Mouse (Mus musculus) limb, embryonic 11.5 days (tissue): Measurements from ENCODE around the gene Gm17324. TPM values are rescaled to one million over a fixed set of nuclear protein-coding genes. Genes with fewer than 3 reads are reported as not detected.

Source experiments
- ATAC-seq: fragments of 200-750 bp; cut with Nextera tagmentation; 2 replicates; pipeline ENCODE4 v1.8.0; 2017; ENCODE audit warnings: low read depth; ENCODE audit not compliant: insufficient number of reproducible peaks, low FRiP score, low TSS enrichment
- DNase-seq: peaks from one replicate; pipeline ENCODE4 v3.0.0-alpha.2; 2015; ENCODE audit warnings: low spot score
- H3K27ac ChIP-seq: fragments of 300-500 bp; sonication (generic); replicated peaks from 2 replicates; pipeline ENCODE4 v1.5.1; 2014; ENCODE audit warnings: low read depth, mild to moderate bottlenecking, low read length
- H3K27me3 ChIP-seq: fragments of 300-500 bp; sonication (generic); 2 replicates; pipeline ENCODE4 v1.6.1; 2014; ENCODE audit warnings: mild to moderate bottlenecking, low read length, mixed read lengths; ENCODE audit not compliant: control insufficient read depth, insufficient read depth
- H3K36me3 ChIP-seq: fragments of 300-500 bp; sonication (generic); 2 replicates; pipeline ENCODE4 v1.6.1; 2014; ENCODE audit warnings: mild to moderate bottlenecking, low read length, moderate library complexity, mixed read lengths; ENCODE audit not compliant: control insufficient read depth, insufficient read depth
- H3K4me1 ChIP-seq: fragments of 300-500 bp; sonication (generic); 2 replicates; pipeline ENCODE4 v1.6.1; 2014; ENCODE audit warnings: low read length, mixed read lengths; ENCODE audit not compliant: control insufficient read depth, insufficient read depth
- H3K4me2 ChIP-seq: fragments of 300-500 bp; sonication (generic); 2 replicates; pipeline ENCODE4 v1.6.1; 2014; ENCODE audit warnings: low read depth, mild to moderate bottlenecking, moderate library complexity; ENCODE audit not compliant: severe bottlenecking
- H3K4me3 ChIP-seq: fragments of 300-500 bp; sonication (generic); 2 replicates; pipeline ENCODE4 v1.5.1; 2014; ENCODE audit warnings: low read depth, low read length
- H3K9ac ChIP-seq: fragments of 300-500 bp; sonication (generic); 2 replicates; pipeline ENCODE4 v1.6.1; 2014; ENCODE audit warnings: mild to moderate bottlenecking, low read length
- H3K9me3 ChIP-seq: fragments of 300-500 bp; sonication (generic); 2 replicates; pipeline ENCODE4 v1.6.1; 2016; ENCODE audit warnings: low read length; ENCODE audit not compliant: control insufficient read depth
- WGBS: fragments of 180-500 bp; shearing (Covaris S2); extraction: QIAGEN DNeasy Blood & Tissue Kit; methylation state at CpG from one replicate; pipeline ENCODE4 v1.1.7; 2014; 5-methylcytosine and 5-hydroxymethylcytosine counted together
- polyA plus RNA-seq: library from polyadenylated mRNA; unstranded; fragments of >200 nt; fragmentation: Nextera tagmentation; extraction: Ambion mirVana; gene quantifications from 2 replicates; pipeline ENCODE4 v1.2.1, GENCODE M21; 2014

Gm17324 gene
- polyA plus RNA-seq, 1 experiment from 2014 or later: 0.36 TPM

GRCm38 (mm10) chr9:78450404-78450803 lies 1.8 kb upstream of the Gm17324 start:
- 0 out of 2 replicates have a peak, but pooled peaks cover 3% of the 10 kb centered on the region for H3K27me3 ChIP-seq
- no peak for ATAC-seq
- no peak for DNase-seq
- WGBS: 73% methylated on average over 5 of the region's 5 CpGs
- H3K4me1 ChIP-seq: peaks cover 5% of the 10 kb centered on the region; the same call in 1 of the 2 replicates
- no peak overlapping the region for H3K4me3 ChIP-seq
- no peak overlapping the region for H3K4me2 ChIP-seq
- H3K36me3 ChIP-seq: peaks cover 8% of the 10 kb centered on the region; the same call in 1 of the 2 replicates
- no peak overlapping the region for H3K27ac ChIP-seq
- H3K9me3 ChIP-seq: no peaks in the 10 kb centered on the region
- no peak overlapping the region for H3K9ac ChIP-seq

GRCm38 (mm10) chr9:78447606-78447972 lies 997 bp downstream of the Gm17324 start:
- H3K4me2 ChIP-seq: peak overlapping the region; percentile 73
- peak; percentile 40 for ATAC-seq
- peak; percentile 29 for DNase-seq

GRCm38 (mm10) chr9:78442579-78443392 lies 5.8 kb downstream of the Gm17324 start, which contains the start of gene Cgas:
Gene Cgas (minus strand): TSS chr9:78443237.
- 1% methylated on average over 81 of the region's 81 CpGs for WGBS
- no peak within 1 kb of the TSS for H3K27ac ChIP-seq

More at GRCm38 (mm10) chr9:78447606-78447972, 997 bp downstream of the Gm17324 start:
- Histone ChIP-seq H3K36me3 (0 out of 2 replicates have a peak, but pooled peaks cover 6% of the 10 kb centered on the region), H3K4me1 (peaks cover 6% of the 10 kb centered on the region; the same call in 1 of the 2 replicates), H3K27me3 (peaks cover 26% of the 10 kb centered on the region), H3K4me3 (peak overlapping the region; percentile 97), H3K9me3 (no peaks in the 10 kb centered on the region), H3K27ac (no peak overlapping the region), H3K9ac (peak overlapping the region; percentile 87; the same call in 1 of the 2 replicates)
- WGBS: 29% methylated on average over 9 of the region's 9 CpGs

GRCm38 (mm10) chr9:78442237-78442578 lies 6.4 kb downstream of the Gm17324 start:
- DNase-seq: no peak
- Histone ChIP-seq H3K9ac (0 out of 2 replicates have a peak overlapping the region, but pooled peaks have one; percentile 49), H3K4me1 (peaks cover 4% of the 10 kb centered on the region; the same call in 1 of the 2 replicates), H3K9me3 (no peaks in the 10 kb centered on the region), H3K4me3 (peak overlapping the region; percentile 37), H3K4me2 (peak overlapping the region; percentile 59), H3K27me3 (peaks cover 53% of the 10 kb centered on the region), H3K36me3 (no peaks in the 10 kb centered on the region), H3K27ac (no peak overlapping the region)
- 4% methylated on average over 9 of the region's 9 CpGs for WGBS
- peak; percentile 69; the same call in 1 of the 2 replicates for ATAC-seq

More at GRCm38 (mm10) chr9:78442579-78443392, 5.8 kb downstream of the Gm17324 start, which contains the start of gene Cgas:
- peak; percentile 37 for ATAC-seq
- Histone ChIP-seq H3K36me3 (no peaks in the 10 kb centered on the region), H3K9ac (peak within 1 kb of the TSS; percentile 49; the same call in 1 of the 2 replicates), H3K27me3 (peaks cover 53% of the 10 kb centered on the region), H3K9me3 (no peaks in the 10 kb centered on the region), H3K4me3 (peak within 1 kb of the TSS; percentile 37), H3K4me2 (peak within 1 kb of the TSS; percentile 59), H3K4me1 (peaks cover 4% of the 10 kb centered on the region; the same call in 1 of the 2 replicates)
- peak; percentile 68 for DNase-seq

DNA sequence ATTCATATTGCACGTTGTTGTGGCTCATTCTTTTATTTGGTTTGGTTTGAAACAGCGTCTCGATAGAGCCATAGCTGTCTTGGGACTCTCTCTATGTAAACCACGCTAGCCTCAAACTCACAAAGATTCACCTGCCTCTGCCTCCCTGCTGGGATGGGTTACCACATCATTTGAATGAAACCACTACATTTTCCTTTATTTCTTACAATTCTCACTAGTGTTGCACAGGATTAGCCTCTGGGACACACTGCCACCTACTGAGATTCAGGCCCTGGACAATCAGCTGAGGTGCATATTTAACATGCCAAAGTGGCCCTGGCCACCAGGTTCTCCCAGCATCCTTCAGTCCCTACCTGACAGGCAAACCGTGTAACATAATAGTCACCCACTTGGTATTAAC lies 9.2 kb downstream of the Gm17324 start:
- Histone ChIP-seq H3K27me3 (peaks cover 44% of the 10 kb centered on the region), H3K9me3 (no peaks in the 10 kb centered on the region), H3K4me1 (peaks cover 4% of the 10 kb centered on the region; the same call in 1 of the 2 replicates), H3K4me3 (no peak overlapping the region), H3K36me3 (0 out of 2 replicates have a peak, but pooled peaks cover 2% of the 10 kb centered on the region), H3K4me2 (no peak overlapping the region), H3K9ac (no peak overlapping the region), H3K27ac (no peak overlapping the region)
- WGBS: 69% methylated on average over 5 of the region's 5 CpGs
- no peak for DNase-seq
- no peak for ATAC-seq

- Histone ChIP-seq H3K4me1 (no peaks in the 10 kb centered on the region), H3K4me2 (no peak overlapping the region), H3K9me3 (no peaks in the 10 kb centered on the region), H3K36me3 (0 out of 2 replicates have a peak, but pooled peaks cover 2% of the 10 kb centered on the region), H3K4me3 (no peak overlapping the region), H3K9ac (no peak overlapping the region), H3K27ac (no peak overlapping the region), H3K27me3 (no peaks in the 10 kb centered on the region)
- no peak for ATAC-seq
- no peak for DNase-seq
- WGBS: 85% methylated on average over 5 of the region's 5 CpGs
Observed at GRCm38 (mm10) chr9:78432471-78432870, 16.1 kb downstream of the Gm17324 start.

DNA sequence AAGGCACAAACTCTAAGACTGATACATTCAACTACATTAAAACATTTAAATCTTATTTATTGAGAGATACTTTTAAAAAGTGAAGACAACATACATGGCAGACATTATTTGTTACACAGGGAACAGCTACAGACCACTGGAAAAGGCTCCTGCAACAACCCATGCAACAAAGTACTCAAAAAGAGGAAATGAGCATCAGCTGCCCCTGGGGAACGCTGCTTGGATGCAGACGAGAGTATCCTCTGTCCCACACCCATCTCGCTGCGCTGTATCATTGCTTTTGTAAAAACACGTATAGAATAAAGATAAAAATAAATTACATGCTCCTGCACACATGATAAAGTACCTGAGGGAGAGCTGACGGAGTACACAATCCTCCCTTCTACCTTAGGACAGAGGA lies 18.1 kb downstream of the Gm17324 start:
- no peaks in the 10 kb centered on the region for H3K27me3 ChIP-seq
- H3K9ac ChIP-seq: no peak overlapping the region
- H3K4me3 ChIP-seq: no peak overlapping the region
- no peak overlapping the region for H3K27ac ChIP-seq
- no peaks in the 10 kb centered on the region for H3K4me1 ChIP-seq
- no peaks in the 10 kb centered on the region for H3K36me3 ChIP-seq
- 80% methylated on average over 6 of the region's 6 CpGs for WGBS
- no peak overlapping the region for H3K4me2 ChIP-seq
- ATAC-seq (no peak), DNase-seq (no peak)
- no peaks in the 10 kb centered on the region for H3K9me3 ChIP-seq

GRCm38 (mm10) chr9:78429551-78429950 lies 19.0 kb downstream of the Gm17324 start:
- Histone ChIP-seq H3K4me1 (no peaks in the 10 kb centered on the region), H3K4me3 (no peak overlapping the region), H3K9ac (no peak overlapping the region), H3K27me3 (no peaks in the 10 kb centered on the region), H3K9me3 (no peaks in the 10 kb centered on the region), H3K27ac (no peak overlapping the region), H3K4me2 (no peak overlapping the region), H3K36me3 (no peaks in the 10 kb centered on the region)
- 62% methylated on average over 2 of the region's 2 CpGs for WGBS
- ATAC-seq (no peak), DNase-seq (no peak)
